Mouse (Mus musculus): Measurements from ENCODE around the gene Inhbe. TPM values are rescaled to one million over a fixed set of nuclear protein-coding genes. Genes with fewer than 3 reads are reported as not detected.

The Inhbe gene
- polyA plus RNA-seq, 1 experiment from 2014 or later = 0.05 TPM

GRCm38 (mm10) chr10:127369834-127370820 lies 15.9 kb upstream of the Inhbe start, which contains the start of gene Inhbc:
TSS of gene Inhbc (minus strand) at chr10:127370431.
- H3K27me3 ChIP-seq (ENCODE audit: control insufficient read depth, insufficient read depth, low read length) = no peaks in the 10 kb centered on the region
- H3K4me3 ChIP-seq (ENCODE audit: low read depth, low read length) = no peak within 1 kb of the TSS
- 78% methylated on average over 22 of the region's 22 CpGs for WGBS
- no peak for ATAC-seq (replicated peaks; ENCODE audit: low FRiP score)
- H3K9me3 ChIP-seq (ENCODE audit: control insufficient read depth, low read length) = no peaks in the 10 kb centered on the region
- no peak within 1 kb of the TSS for H3K4me2 ChIP-seq (ENCODE audit: low read depth, low read length, severe bottlenecking)
- H3K27ac ChIP-seq (ENCODE audit: low read depth, low read length) = no peak within 1 kb of the TSS
- peaks cover 2% of the 10 kb centered on the region; the same call in 1 of the 2 replicates for H3K4me1 ChIP-seq (replicated peaks; ENCODE audit: control insufficient read depth, insufficient read depth, low read length)
- H3K36me3 ChIP-seq (ENCODE audit: control insufficient read depth, insufficient read depth, low read length) = no peaks in the 10 kb centered on the region
- no peak for DNase-seq (ENCODE audit: low spot score)
- H3K9ac ChIP-seq (ENCODE audit: low read length) = no peak within 1 kb of the TSS

GRCm38 (mm10) chr10:127368273-127368672 lies 14.1 kb upstream of the Inhbe start:
- H3K4me3 ChIP-seq (ENCODE audit: low read depth, low read length) = no peak overlapping the region
- no peak for ATAC-seq (replicated peaks; ENCODE audit: low FRiP score)
- no peaks in the 10 kb centered on the region for H3K9me3 ChIP-seq (ENCODE audit: control insufficient read depth, low read length)
- peaks cover 2% of the 10 kb centered on the region; the same call in 1 of the 2 replicates for H3K4me1 ChIP-seq (replicated peaks; ENCODE audit: control insufficient read depth, insufficient read depth, low read length)
- H3K27ac ChIP-seq (ENCODE audit: low read depth, low read length) = no peak overlapping the region
- H3K27me3 ChIP-seq (ENCODE audit: control insufficient read depth, insufficient read depth, low read length) = no peaks in the 10 kb centered on the region
- no peak overlapping the region for H3K9ac ChIP-seq (ENCODE audit: low read length)
- no peaks in the 10 kb centered on the region for H3K36me3 ChIP-seq (ENCODE audit: control insufficient read depth, insufficient read depth, low read length)
- 75% methylated on average over 2 of the region's 2 CpGs for WGBS
- no peak overlapping the region for H3K4me2 ChIP-seq (ENCODE audit: low read depth, low read length, severe bottlenecking)
- no peak for DNase-seq (ENCODE audit: low spot score)

- ATAC-seq (replicated peaks; ENCODE audit: low FRiP score) (no peak), DNase-seq (ENCODE audit: low spot score) (no peak)
- Histone ChIP-seq H3K4me3 (ENCODE audit: low read depth, low read length) (no peak overlapping the region), H3K4me2 (ENCODE audit: low read depth, low read length, severe bottlenecking) (no peak overlapping the region), H3K27ac (ENCODE audit: low read depth, low read length) (no peak overlapping the region), H3K27me3 (ENCODE audit: control insufficient read depth, insufficient read depth, low read length) (no peaks in the 10 kb centered on the region), H3K36me3 (ENCODE audit: control insufficient read depth, insufficient read depth, low read length) (no peaks in the 10 kb centered on the region), H3K9me3 (ENCODE audit: control insufficient read depth, low read length) (no peaks in the 10 kb centered on the region), H3K4me1 (replicated peaks; ENCODE audit: control insufficient read depth, insufficient read depth, low read length) (peaks cover 2% of the 10 kb centered on the region; the same call in 1 of the 2 replicates), H3K9ac (ENCODE audit: low read length) (no peak overlapping the region)
- WGBS = 74% methylated on average over 5 of the region's 5 CpGs
Measured at GRCm38 (mm10) chr10:127367116-127367515, 12.9 kb upstream of the Inhbe start.

- Histone ChIP-seq H3K9me3 (ENCODE audit: control insufficient read depth, low read length) (no peaks in the 10 kb centered on the region), H3K9ac (ENCODE audit: low read length) (no peak overlapping the region), H3K4me3 (ENCODE audit: low read depth, low read length) (no peak overlapping the region), H3K27ac (ENCODE audit: low read depth, low read length) (no peak overlapping the region), H3K36me3 (ENCODE audit: control insufficient read depth, insufficient read depth, low read length) (no peaks in the 10 kb centered on the region), H3K4me1 (replicated peaks; ENCODE audit: control insufficient read depth, insufficient read depth, low read length) (no peaks in the 10 kb centered on the region), H3K27me3 (ENCODE audit: control insufficient read depth, insufficient read depth, low read length) (no peaks in the 10 kb centered on the region), H3K4me2 (ENCODE audit: low read depth, low read length, severe bottlenecking) (no peak overlapping the region)
- WGBS = 89% methylated on average over 3 of the region's 3 CpGs
- DNase-seq (ENCODE audit: low spot score) = no peak
- ATAC-seq (replicated peaks; ENCODE audit: low FRiP score) = no peak
Measured at GRCm38 (mm10) chr10:127360714-127361113, 6.5 kb upstream of the Inhbe start.

GRCm38 (mm10) chr10:127355336-127355735 lies 1.1 kb upstream of the Inhbe start:
- Histone ChIP-seq H3K27ac (ENCODE audit: low read depth, low read length) (no peak overlapping the region), H3K27me3 (ENCODE audit: control insufficient read depth, insufficient read depth, low read length) (no peaks in the 10 kb centered on the region), H3K4me3 (ENCODE audit: low read depth, low read length) (no peak overlapping the region), H3K4me1 (replicated peaks; ENCODE audit: control insufficient read depth, insufficient read depth, low read length) (peaks cover 2% of the 10 kb centered on the region; the same call in 1 of the 2 replicates), H3K36me3 (ENCODE audit: control insufficient read depth, insufficient read depth, low read length) (no peaks in the 10 kb centered on the region), H3K4me2 (ENCODE audit: low read depth, low read length, severe bottlenecking) (no peak overlapping the region), H3K9me3 (ENCODE audit: control insufficient read depth, low read length) (no peaks in the 10 kb centered on the region), H3K9ac (ENCODE audit: low read length) (no peak overlapping the region)
- DNase-seq (ENCODE audit: low spot score) (no peak), ATAC-seq (replicated peaks; ENCODE audit: low FRiP score) (no peak)
- WGBS = 62% methylated on average over 10 of the region's 10 CpGs

GRCm38 (mm10) chr10:127352766-127353165 lies 1.4 kb downstream of the Inhbe start:
- Histone ChIP-seq H3K4me2 (ENCODE audit: low read depth, low read length, severe bottlenecking) (no peak overlapping the region), H3K27me3 (ENCODE audit: control insufficient read depth, insufficient read depth, low read length) (no peaks in the 10 kb centered on the region), H3K4me1 (replicated peaks; ENCODE audit: control insufficient read depth, insufficient read depth, low read length) (peaks cover 2% of the 10 kb centered on the region; the same call in 1 of the 2 replicates), H3K27ac (ENCODE audit: low read depth, low read length) (no peak overlapping the region), H3K9me3 (ENCODE audit: control insufficient read depth, low read length) (no peaks in the 10 kb centered on the region), H3K36me3 (ENCODE audit: control insufficient read depth, insufficient read depth, low read length) (no peaks in the 10 kb centered on the region), H3K9ac (ENCODE audit: low read length) (no peak overlapping the region), H3K4me3 (ENCODE audit: low read depth, low read length) (no peak overlapping the region)
- WGBS = 90% methylated on average over 11 of the region's 11 CpGs
- ATAC-seq (replicated peaks; ENCODE audit: low FRiP score) (no peak), DNase-seq (ENCODE audit: low spot score) (no peak)

- peaks cover 2% of the 10 kb centered on the region; the same call in 1 of the 2 replicates for H3K4me1 ChIP-seq (replicated peaks; ENCODE audit: control insufficient read depth, insufficient read depth, low read length)
- H3K4me2 ChIP-seq (ENCODE audit: low read depth, low read length, severe bottlenecking) = no peak overlapping the region
- ATAC-seq (replicated peaks; ENCODE audit: low FRiP score) (no peak), DNase-seq (ENCODE audit: low spot score) (no peak)
- H3K9me3 ChIP-seq (ENCODE audit: control insufficient read depth, low read length) = no peaks in the 10 kb centered on the region
- H3K9ac ChIP-seq (ENCODE audit: low read length) = no peak overlapping the region
- 89% methylated on average over 9 of the region's 9 CpGs for WGBS
- no peak overlapping the region for H3K4me3 ChIP-seq (ENCODE audit: low read depth, low read length)
- no peak overlapping the region for H3K27ac ChIP-seq (ENCODE audit: low read depth, low read length)
- H3K36me3 ChIP-seq (ENCODE audit: control insufficient read depth, insufficient read depth, low read length) = no peaks in the 10 kb centered on the region
- H3K27me3 ChIP-seq (ENCODE audit: control insufficient read depth, insufficient read depth, low read length) = no peaks in the 10 kb centered on the region
Measured at GRCm38 (mm10) chr10:127352187-127352586, 2.0 kb downstream of the Inhbe start.

GRCm38 (mm10) chr10:127351719-127352118 lies 2.5 kb downstream of the Inhbe start:
- H3K36me3 ChIP-seq (ENCODE audit: control insufficient read depth, insufficient read depth, low read length) = no peaks in the 10 kb centered on the region
- H3K4me3 ChIP-seq (ENCODE audit: low read depth, low read length) = no peak overlapping the region
- 77% methylated on average over 8 of the region's 8 CpGs for WGBS
- no peaks in the 10 kb centered on the region for H3K9me3 ChIP-seq (ENCODE audit: control insufficient read depth, low read length)
- ATAC-seq (replicated peaks; ENCODE audit: low FRiP score) (no peak), DNase-seq (ENCODE audit: low spot score) (no peak)
- peaks cover 2% of the 10 kb centered on the region; the same call in 1 of the 2 replicates for H3K4me1 ChIP-seq (replicated peaks; ENCODE audit: control insufficient read depth, insufficient read depth, low read length)
- no peaks in the 10 kb centered on the region for H3K27me3 ChIP-seq (ENCODE audit: control insufficient read depth, insufficient read depth, low read length)
- no peak overlapping the region for H3K4me2 ChIP-seq (ENCODE audit: low read depth, low read length, severe bottlenecking)
- no peak overlapping the region for H3K27ac ChIP-seq (ENCODE audit: low read depth, low read length)
- H3K9ac ChIP-seq (ENCODE audit: low read length) = no peak overlapping the region

All from forebrain, embryonic 11.5 days (tissue).